Mouse (Mus musculus) stomach, embryonic 14.5 days (tissue): ENCODE data around the gene Usp36. TPM values are rescaled to one million over a fixed set of nuclear protein-coding genes. Genes with fewer than 3 reads are reported as not detected.
A peak's percentile ranks its signal among the peaks of the same experiment; 100 is the strongest.

Experiments used
- ATAC-seq: fragments of 200-750 bp; cut with Nextera tagmentation; 2 replicates; pipeline ENCODE4 v1.8.0; 2017; ENCODE audit warnings: low read depth, moderate TSS enrichment; ENCODE audit not compliant: insufficient number of reproducible peaks, insufficient read depth, low FRiP score
- H3K27ac ChIP-seq: fragments of 300-500 bp; sonication (generic); 2 replicates; pipeline ENCODE4 v1.5.1; 2014; ENCODE audit warnings: mild to moderate bottlenecking, low read length, moderate library complexity, mixed read lengths
- H3K27me3 ChIP-seq: fragments of 300-500 bp; sonication (generic); 2 replicates; pipeline ENCODE4 v1.6.1; 2014; ENCODE audit warnings: low read length, control low read depth, mixed read lengths; ENCODE audit not compliant: control insufficient read depth, insufficient read depth
- H3K36me3 ChIP-seq: fragments of 300-500 bp; sonication (generic); 2 replicates; pipeline ENCODE4 v1.6.1; 2014; ENCODE audit warnings: mild to moderate bottlenecking, control low read depth, low read length, moderate library complexity, mixed read lengths; ENCODE audit not compliant: control insufficient read depth, insufficient read depth
- H3K4me1 ChIP-seq: fragments of 300-500 bp; sonication (generic); 2 replicates; pipeline ENCODE4 v1.6.1; 2014; ENCODE audit warnings: low read length, control low read depth, mixed read lengths; ENCODE audit not compliant: control insufficient read depth, insufficient read depth
- H3K4me2 ChIP-seq: fragments of 300-500 bp; sonication (generic); replicated peaks from 2 replicates; pipeline ENCODE4 v1.6.1; 2014; ENCODE audit warnings: low read depth, low read length, control low read depth
- H3K4me3 ChIP-seq: fragments of 300-500 bp; sonication (generic); 2 replicates; pipeline ENCODE4 v1.5.1; 2014; ENCODE audit warnings: low read depth, low read length, control low read depth
- H3K9ac ChIP-seq: fragments of 300-500 bp; sonication (generic); replicated peaks from 2 replicates; pipeline ENCODE4 v1.6.1; 2014; ENCODE audit warnings: low read depth, mild to moderate bottlenecking, control low read depth, low read length, moderate library complexity, mixed read lengths
- H3K9me3 ChIP-seq: fragments of 300-500 bp; sonication (generic); 2 replicates; pipeline ENCODE4 v1.6.1; 2016; ENCODE audit warnings: low read depth, low read length, control low read depth; ENCODE audit not compliant: control insufficient read depth
- WGBS: fragments of 180-500 bp; shearing (Covaris S2); extraction: QIAGEN DNeasy Blood & Tissue Kit; methylation state at CpG from one replicate; pipeline ENCODE4 v1.1.7; 2014; 5-methylcytosine and 5-hydroxymethylcytosine counted together
- polyA plus RNA-seq: library from polyadenylated mRNA; unstranded; fragments of >200 nt; fragmentation: Nextera tagmentation; extraction: Ambion mirVana; gene quantifications from 2 replicates; pipeline ENCODE4 v1.2.1, GENCODE M21; 2014

Usp36 gene
- 17.5 and 19.1 TPM in 2 replicates for polyA plus RNA-seq

- ATAC-seq: peak; percentile 98
- H3K27ac ChIP-seq: peak within 1 kb of the TSS; percentile 86
- 1% methylated on average over 68 of the region's 68 CpGs for WGBS
Measured at GRCm38 (mm10) chr11:118289999-118290889, at the start of gene Usp36. TSS of gene Usp36 (minus strand) at chr11:118290244.

GRCm38 (mm10) chr11:118337491-118338168 lies 47.6 kb upstream of the Usp36 start:
- ATAC-seq: no peak
- no peaks in the 10 kb centered on the region for H3K4me1 ChIP-seq
- no peak overlapping the region for H3K9ac ChIP-seq
- H3K4me2 ChIP-seq: no peak overlapping the region
- 60% methylated on average over 8 of the region's 8 CpGs for WGBS
- peaks cover 6% of the 10 kb centered on the region for H3K36me3 ChIP-seq
- no peak overlapping the region for H3K27ac ChIP-seq
- H3K27me3 ChIP-seq: no peaks in the 10 kb centered on the region
- no peak overlapping the region for H3K4me3 ChIP-seq
- H3K9me3 ChIP-seq: no peaks in the 10 kb centered on the region

More at GRCm38 (mm10) chr11:118289999-118290889, at the start of gene Usp36:
- Histone ChIP-seq H3K36me3 (peaks cover 17% of the 10 kb centered on the region), H3K9ac (peak within 1 kb of the TSS; percentile 72), H3K27me3 (no peaks in the 10 kb centered on the region), H3K9me3 (no peaks in the 10 kb centered on the region), H3K4me2 (peak within 1 kb of the TSS; percentile 77), H3K4me1 (peaks cover 10% of the 10 kb centered on the region), H3K4me3 (peak within 1 kb of the TSS; percentile 62)

GRCm38 (mm10) chr11:118333431-118333830 lies 43.4 kb upstream of the Usp36 start:
- no peaks in the 10 kb centered on the region for H3K4me1 ChIP-seq
- no peak overlapping the region for H3K4me2 ChIP-seq
- H3K27me3 ChIP-seq: no peaks in the 10 kb centered on the region
- 88% methylated on average over 17 of the region's 17 CpGs for WGBS
- no peaks in the 10 kb centered on the region for H3K9me3 ChIP-seq
- no peak for ATAC-seq
- H3K9ac ChIP-seq: no peak overlapping the region
- H3K36me3 ChIP-seq: peaks cover 6% of the 10 kb centered on the region
- H3K27ac ChIP-seq: no peak overlapping the region
- no peak overlapping the region for H3K4me3 ChIP-seq

- no peak overlapping the region for H3K9ac ChIP-seq
- no peaks in the 10 kb centered on the region for H3K27me3 ChIP-seq
- peaks cover 3% of the 10 kb centered on the region; the same call in 1 of the 2 replicates for H3K4me1 ChIP-seq
- 91% methylated on average over 11 of the region's 11 CpGs for WGBS
- H3K27ac ChIP-seq: no peak overlapping the region
- H3K9me3 ChIP-seq: no peaks in the 10 kb centered on the region
- no peak for ATAC-seq
- no peak overlapping the region for H3K4me3 ChIP-seq
- peaks cover 6% of the 10 kb centered on the region for H3K36me3 ChIP-seq
- H3K4me2 ChIP-seq: no peak overlapping the region
Measured at GRCm38 (mm10) chr11:118332376-118332775, 42.3 kb upstream of the Usp36 start.

- Histone ChIP-seq H3K4me2 (no peak overlapping the region), H3K27ac (no peak overlapping the region), H3K36me3 (peaks cover 6% of the 10 kb centered on the region), H3K9ac (no peak overlapping the region), H3K4me1 (peaks cover 6% of the 10 kb centered on the region), H3K4me3 (no peak overlapping the region), H3K27me3 (no peaks in the 10 kb centered on the region), H3K9me3 (no peaks in the 10 kb centered on the region)
- no peak for ATAC-seq
- WGBS: 96% methylated on average over 16 of the region's 16 CpGs
Measured at GRCm38 (mm10) chr11:118330777-118331176, 40.7 kb upstream of the Usp36 start.

GRCm38 (mm10) chr11:118330361-118330760 lies 40.3 kb upstream of the Usp36 start:
- peaks cover 6% of the 10 kb centered on the region for H3K36me3 ChIP-seq
- no peak overlapping the region for H3K9ac ChIP-seq
- no peaks in the 10 kb centered on the region for H3K9me3 ChIP-seq
- no peak overlapping the region for H3K4me3 ChIP-seq
- no peak overlapping the region for H3K4me2 ChIP-seq
- no peak overlapping the region for H3K27ac ChIP-seq
- no peak for ATAC-seq
- 95% methylated on average over 14 of the region's 14 CpGs for WGBS
- H3K27me3 ChIP-seq: no peaks in the 10 kb centered on the region
- peaks cover 6% of the 10 kb centered on the region for H3K4me1 ChIP-seq

- no peak overlapping the region for H3K4me3 ChIP-seq
- H3K27ac ChIP-seq: no peak overlapping the region
- H3K9ac ChIP-seq: no peak overlapping the region
- H3K4me1 ChIP-seq: peaks cover 6% of the 10 kb centered on the region
- no peak for ATAC-seq
- H3K4me2 ChIP-seq: no peak overlapping the region
- no peaks in the 10 kb centered on the region for H3K27me3 ChIP-seq
- H3K9me3 ChIP-seq: no peaks in the 10 kb centered on the region
- peaks cover 6% of the 10 kb centered on the region for H3K36me3 ChIP-seq
- 81% methylated on average over 5 of the region's 5 CpGs for WGBS
Measured at GRCm38 (mm10) chr11:118328947-118329346, 38.9 kb upstream of the Usp36 start.

- H3K27me3 ChIP-seq: no peaks in the 10 kb centered on the region
- H3K4me1 ChIP-seq: peaks cover 6% of the 10 kb centered on the region
- peaks cover 5% of the 10 kb centered on the region; the same call in 1 of the 2 replicates for H3K36me3 ChIP-seq
- no peaks in the 10 kb centered on the region for H3K9me3 ChIP-seq
- 94% methylated on average over 6 of the region's 6 CpGs for WGBS
- H3K4me2 ChIP-seq: no peak overlapping the region
- no peak overlapping the region for H3K27ac ChIP-seq
- H3K9ac ChIP-seq: no peak overlapping the region
- 0 out of 2 replicates have a peak, but pooled peaks have one; percentile 11 for ATAC-seq
- no peak overlapping the region for H3K4me3 ChIP-seq
Measured at GRCm38 (mm10) chr11:118328511-118328910, 38.5 kb upstream of the Usp36 start.
